Mouse (Mus musculus) bone marrow, adult 2 months (tissue): ENCODE measurements at regions not wholly inside any gene's neighbourhood (a gene's known extent, or its start where the extent isn't known, plus 50 kb on each side); places are given as distances from the start of the nearest gene placed in this dataset.

Experiments
- CTCF ChIP-seq: fragments of 200-500 bp; IDR thresholded peaks from 2 replicates; pipeline ENCODE4 v1.5.1; 2011; ENCODE audit warnings: low read length, control low read depth; ENCODE audit not compliant: control insufficient read depth, insufficient read depth
- POLR2A ChIP-seq: fragments of 200-500 bp; IDR thresholded peaks from 2 replicates; pipeline ENCODE4 v1.6.1; 2011; ENCODE audit warnings: low read depth, mild to moderate bottlenecking, control low read depth, low read length, borderline replicate concordance; ENCODE audit not compliant: control insufficient read depth

- TF ChIP-seq CTCF (no peak), POLR2A (no peak)
Observed at GRCm38 (mm10) chr14:72110689-72111088, 380.9 kb downstream of the Gm9195 start.
